Mouse (Mus musculus) hindbrain, postnatal 0 days (tissue): ENCODE results near the gene Rcan1. TPM values are rescaled to one million over a fixed set of nuclear protein-coding genes. Genes with fewer than 3 reads are reported as not detected.
A peak's percentile ranks its signal among the peaks of the same experiment; 100 is the strongest.

ENCODE experiments used
- ATAC-seq: fragments of 200-750 bp; cut with Nextera tagmentation; 2 replicates; pipeline ENCODE4 v1.8.0; 2017; ENCODE audit warnings: mild to moderate bottlenecking, moderate TSS enrichment, moderate library complexity
- DNase-seq: peaks from one replicate; pipeline ENCODE4 v3.0.0-alpha.2; 2015; ENCODE audit warnings: low spot score
- H3K27ac ChIP-seq: fragments of 300-500 bp; sonication (generic); 2 replicates; pipeline ENCODE4 v1.5.1; 2014; ENCODE audit warnings: mild to moderate bottlenecking
- H3K27me3 ChIP-seq: fragments of 300-500 bp; sonication (generic); 2 replicates; pipeline ENCODE4 v1.6.1; 2014; ENCODE audit warnings: low read length, mixed read lengths; ENCODE audit not compliant: insufficient read depth
- H3K36me3 ChIP-seq: fragments of 300-500 bp; sonication (generic); 2 replicates; pipeline ENCODE4 v1.6.1; 2014; ENCODE audit warnings: low read length, mixed read lengths; ENCODE audit not compliant: insufficient read depth
- H3K4me1 ChIP-seq: fragments of 300-500 bp; sonication (generic); 2 replicates; pipeline ENCODE4 v1.6.1; 2014; ENCODE audit warnings: antibody characterized with exemption, low read length, mixed read lengths; ENCODE audit not compliant: insufficient read depth
- H3K4me2 ChIP-seq: fragments of 300-500 bp; sonication (generic); 2 replicates; pipeline ENCODE4 v1.6.1; 2014; ENCODE audit warnings: low read depth, mild to moderate bottlenecking, low read length, moderate library complexity, mixed read lengths
- H3K4me3 ChIP-seq: fragments of 300-500 bp; sonication (generic); 2 replicates; pipeline ENCODE4 v1.5.1; 2014; ENCODE audit warnings: low read length
- H3K9ac ChIP-seq: fragments of 300-500 bp; sonication (generic); replicated peaks from 2 replicates; pipeline ENCODE4 v1.6.1; 2014; ENCODE audit warnings: mild to moderate bottlenecking, low read length, moderate library complexity, mixed read lengths
- H3K9me3 ChIP-seq: fragments of 300-500 bp; sonication (generic); 2 replicates; pipeline ENCODE4 v1.6.1; 2016; ENCODE audit warnings: low read length, mixed read lengths
- CTCF ChIP-seq: IDR thresholded peaks from 2 replicates; pipeline ENCODE4 v1.5.1; 2016; ENCODE audit warnings: antibody characterized with exemption, control low read depth, low read depth
- WGBS: fragments of 180-500 bp; shearing (Covaris S2); extraction: QIAGEN DNeasy Blood & Tissue Kit; methylation state at CpG from one replicate; pipeline ENCODE4 v1.1.7; 2014; 5-methylcytosine and 5-hydroxymethylcytosine counted together
- polyA plus RNA-seq: library from polyadenylated mRNA; unstranded; fragments of >200 nt; fragmentation: Nextera tagmentation; extraction: Ambion mirVana; gene quantifications from 2 replicates; pipeline ENCODE4 v1.2.1, GENCODE M21; 2015
- total RNA-seq: library from RNA; depleted of rRNA; stranded (reverse); fragments of >200 nt; gene quantifications from 2 replicates; pipeline ENCODE4 v1.2.3, GENCODE M21; 2014

Rcan1 gene
- total and polyA plus RNA-seq, 2 experiments from 2014 or later = 67.4 to 87.1 TPM

DNA sequence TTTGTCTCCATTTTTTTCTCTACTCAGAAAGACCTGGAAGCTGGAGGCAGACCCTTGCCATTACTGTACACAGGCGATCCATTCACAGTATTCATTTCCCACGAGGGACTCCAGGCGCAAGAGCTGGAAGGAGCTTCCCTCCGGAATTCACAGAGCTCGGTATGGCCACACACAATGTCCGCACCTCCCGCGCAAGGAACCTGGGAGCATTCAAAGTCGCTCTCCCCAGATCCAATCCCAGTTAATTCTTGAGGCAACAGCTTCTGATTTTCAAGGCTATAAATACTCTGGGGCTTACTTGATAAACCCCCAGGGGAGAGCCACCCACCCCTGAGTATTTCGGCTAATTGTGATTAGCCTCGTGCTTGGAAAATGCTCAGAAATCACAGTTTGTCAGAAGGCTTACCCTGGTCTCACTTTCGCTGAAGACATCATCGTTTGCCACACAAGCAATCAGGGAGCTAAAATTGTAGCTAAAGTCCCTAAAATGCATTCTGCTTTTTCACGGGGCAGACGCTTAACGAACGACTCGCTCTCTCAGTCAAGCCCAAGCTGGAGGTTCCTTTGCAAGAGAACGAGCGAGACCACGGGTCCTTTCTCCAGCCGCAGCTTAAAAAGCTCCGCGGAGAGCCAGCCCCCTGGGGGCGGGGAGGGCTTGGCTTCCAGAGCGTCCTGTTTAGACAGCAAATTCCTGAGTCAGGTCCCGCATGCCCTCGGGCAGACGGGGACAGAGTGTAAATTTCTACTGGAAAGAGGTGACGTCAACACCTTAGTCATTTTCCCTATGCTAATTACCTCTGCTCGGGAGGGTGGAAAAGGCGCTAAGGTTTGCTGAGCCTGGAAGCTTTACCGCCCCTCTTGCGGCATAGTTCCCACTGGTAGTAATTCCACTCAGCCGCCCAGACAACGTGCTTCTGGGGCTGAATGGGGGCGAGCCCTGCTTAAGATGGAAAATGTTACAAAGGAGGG, 70.9 kb downstream of the Rcan1 start:
- Histone ChIP-seq H3K4me3 (peak overlapping the region; percentile 36), H3K9me3 (no peaks in the 10 kb centered on the region), H3K27ac (peak overlapping the region; percentile 73), H3K4me2 (peak overlapping the region; percentile 81), H3K36me3 (peaks cover 13% of the 10 kb centered on the region), H3K9ac (peak overlapping the region; percentile 51), H3K4me1 (peaks cover 5% of the 10 kb centered on the region; the same call in 1 of the 2 replicates), H3K27me3 (no peaks in the 10 kb centered on the region)
- WGBS = under 1% methylated on average over 37 of the region's 37 CpGs
- TF ChIP-seq CTCF = no peak
- DNase-seq (peak; percentile 86), ATAC-seq (peak; percentile 88)

DNA sequence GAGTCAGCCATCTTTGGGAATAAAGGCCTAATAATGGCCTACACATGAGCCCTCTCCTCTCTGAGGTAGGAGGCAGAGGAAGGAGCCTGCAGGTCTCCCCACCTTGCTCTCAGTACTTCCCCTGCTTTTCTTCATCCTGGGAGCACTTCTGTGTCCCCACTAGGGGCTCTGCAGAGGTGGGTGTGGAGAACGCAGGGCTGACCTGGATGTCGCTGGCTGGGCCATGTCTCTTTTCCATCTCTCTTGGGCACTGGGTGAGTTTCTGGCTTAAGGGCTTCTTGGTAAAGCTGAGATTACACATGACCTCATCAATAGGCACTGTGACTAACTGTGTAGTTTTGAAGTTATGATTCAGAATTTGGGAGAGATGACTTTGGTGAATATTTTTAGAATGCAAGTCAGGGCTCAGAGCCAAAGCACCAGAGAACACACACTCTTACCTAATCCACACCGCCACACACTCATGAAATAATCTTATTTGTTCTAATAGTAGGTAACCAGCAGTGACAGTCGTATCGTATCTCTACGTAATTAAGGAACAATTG, 72.0 kb downstream of the Rcan1 start:
- 64% methylated on average over 6 of the region's 6 CpGs for WGBS
- peak; percentile 32; the same call in 1 of the 2 replicates for TF ChIP-seq CTCF
- DNase-seq = no peak
- no peak overlapping the region for H3K9ac ChIP-seq
- no peak overlapping the region for H3K27ac ChIP-seq
- H3K4me1 ChIP-seq = peaks cover 5% of the 10 kb centered on the region; the same call in 1 of the 2 replicates
- no peak overlapping the region for H3K4me3 ChIP-seq
- H3K36me3 ChIP-seq = peaks cover 13% of the 10 kb centered on the region
- H3K27me3 ChIP-seq = no peaks in the 10 kb centered on the region
- no peak for ATAC-seq
- H3K9me3 ChIP-seq = no peaks in the 10 kb centered on the region
- H3K4me2 ChIP-seq = peak overlapping the region; percentile 81

DNA sequence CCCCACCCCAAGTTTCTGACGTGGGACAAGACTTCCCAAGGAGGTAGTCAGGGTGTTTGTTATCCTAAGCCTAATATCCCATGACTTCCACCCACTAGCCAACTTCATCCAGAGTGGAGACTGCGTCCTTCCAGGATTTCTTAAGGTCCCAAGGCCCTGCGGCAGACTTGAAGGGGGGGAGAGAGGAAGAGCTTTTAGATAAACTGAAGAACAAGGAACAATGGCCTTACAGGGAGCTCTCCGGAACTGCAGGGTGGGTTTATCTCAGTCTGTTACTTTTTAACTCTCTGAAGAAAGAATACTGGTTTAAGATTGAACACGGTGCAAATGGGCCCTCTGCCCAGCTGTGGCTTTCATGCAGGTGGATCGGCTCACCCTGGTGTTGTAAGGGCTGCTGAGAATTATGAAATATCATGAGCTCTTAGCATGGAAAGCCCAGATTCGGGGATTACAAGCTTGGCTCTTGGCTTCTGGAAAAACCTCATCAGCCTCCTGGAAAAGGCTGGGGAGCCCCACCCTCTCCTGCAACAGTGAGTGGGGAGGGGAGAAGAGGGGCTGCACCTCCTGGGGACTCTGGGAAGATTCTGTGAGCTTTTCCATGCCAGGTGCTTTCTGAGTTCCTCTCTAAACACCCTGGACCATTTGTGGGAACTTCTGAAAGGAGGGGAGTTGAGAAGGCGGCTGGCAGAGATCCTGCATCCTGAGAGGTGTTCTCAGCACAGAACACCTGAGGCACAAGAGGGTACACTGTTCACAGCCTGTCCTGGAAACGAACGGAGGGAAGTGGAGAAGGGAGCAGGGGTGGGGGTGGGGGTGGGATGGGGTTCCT, 72.7 kb downstream of the Rcan1 start:
- no peaks in the 10 kb centered on the region for H3K9me3 ChIP-seq
- no peak overlapping the region for H3K4me3 ChIP-seq
- H3K4me1 ChIP-seq = peaks cover 5% of the 10 kb centered on the region; the same call in 1 of the 2 replicates
- H3K27ac ChIP-seq = no peak overlapping the region
- peaks cover 19% of the 10 kb centered on the region for H3K36me3 ChIP-seq
- H3K9ac ChIP-seq = no peak overlapping the region
- 59% methylated on average over 10 of the region's 10 CpGs for WGBS
- DNase-seq (no peak), ATAC-seq (no peak)
- H3K27me3 ChIP-seq = no peaks in the 10 kb centered on the region
- no peak for TF ChIP-seq CTCF
- H3K4me2 ChIP-seq = no peak overlapping the region

DNA sequence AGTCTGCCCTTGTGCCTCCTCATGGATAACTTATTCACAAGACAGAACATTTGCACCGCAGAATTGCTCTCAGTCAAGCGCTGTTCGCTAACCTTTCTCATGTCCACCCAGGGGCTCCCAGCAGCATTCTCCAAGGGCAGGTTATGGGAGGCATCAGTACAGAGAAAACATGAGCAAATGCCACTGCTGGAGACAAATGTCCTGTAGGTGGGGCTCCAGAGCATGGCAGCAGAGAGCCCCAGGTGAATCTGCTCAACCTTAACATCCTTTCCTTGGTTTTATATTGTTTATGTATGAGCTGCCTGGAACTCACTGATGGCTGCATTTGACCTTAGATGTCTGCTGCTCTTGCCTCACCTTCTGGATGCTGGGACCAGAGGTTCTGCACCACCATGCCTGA, 76.9 kb downstream of the Rcan1 start:
- 99% methylated on average over 3 of the region's 3 CpGs for WGBS

DNA sequence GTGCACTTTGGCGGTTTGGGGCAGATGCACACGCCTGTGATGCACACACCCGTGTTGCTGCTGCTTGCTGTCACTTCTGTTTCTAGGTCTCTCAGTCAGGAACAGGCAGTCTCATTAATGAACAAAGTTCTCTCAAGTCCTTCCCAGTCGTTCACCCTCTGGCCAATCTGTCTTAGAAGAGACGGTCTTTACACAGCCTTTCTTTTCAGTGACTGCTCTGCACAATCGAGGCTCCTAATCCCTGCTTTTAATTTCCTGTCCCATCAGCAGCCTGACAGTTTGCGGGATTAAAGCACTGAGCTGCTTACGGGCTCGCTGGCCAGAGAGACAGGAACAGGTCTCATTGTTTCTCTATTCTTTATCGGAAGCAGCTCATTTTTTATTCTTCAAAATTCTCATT, 83.0 kb downstream of the Rcan1 start:
- Histone ChIP-seq H3K4me2 (no peak overlapping the region), H3K9ac (no peak overlapping the region), H3K9me3 (no peaks in the 10 kb centered on the region), H3K27ac (no peak overlapping the region), H3K4me3 (no peak overlapping the region), H3K27me3 (no peaks in the 10 kb centered on the region), H3K36me3 (peaks cover 3% of the 10 kb centered on the region; the same call in 1 of the 2 replicates), H3K4me1 (peaks cover 3% of the 10 kb centered on the region; the same call in 1 of the 2 replicates)
- DNase-seq = no peak
- ATAC-seq = no peak
- 53% methylated on average over 10 of the region's 10 CpGs for WGBS
- no peak for TF ChIP-seq CTCF

More for the DNA sequence above, 76.9 kb downstream of the Rcan1 start:
- no peaks in the 10 kb centered on the region for H3K4me1 ChIP-seq
- H3K4me3 ChIP-seq = no peak overlapping the region
- H3K9me3 ChIP-seq = no peaks in the 10 kb centered on the region
- no peak overlapping the region for H3K27ac ChIP-seq
- ATAC-seq (no peak), DNase-seq (no peak)
- H3K27me3 ChIP-seq = no peaks in the 10 kb centered on the region
- no peak overlapping the region for H3K9ac ChIP-seq
- TF ChIP-seq CTCF = peak; percentile 36; the same call in 1 of the 2 replicates
- peaks cover 25% of the 10 kb centered on the region for H3K36me3 ChIP-seq
- no peak overlapping the region for H3K4me2 ChIP-seq

DNA sequence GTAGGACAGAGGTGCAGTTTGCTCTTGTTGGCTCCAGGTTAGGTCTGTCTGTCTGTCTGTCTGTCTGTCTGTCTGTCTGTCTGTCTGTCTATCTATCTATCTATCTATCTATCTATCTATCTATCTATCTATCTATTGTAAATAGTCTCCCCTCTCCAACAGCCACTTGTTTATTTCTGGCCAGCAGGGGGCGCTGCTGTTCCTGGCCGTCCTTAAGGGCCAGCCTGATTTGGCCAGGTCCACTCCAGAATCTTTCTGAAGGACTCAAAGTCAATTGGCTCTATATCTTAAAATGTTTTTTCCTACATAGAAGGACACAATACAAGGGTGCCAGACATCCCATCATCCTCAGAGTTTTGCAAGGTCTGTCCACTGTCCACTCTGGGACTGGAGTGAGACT, 85.6 kb downstream of the Rcan1 start:
- Histone ChIP-seq H3K4me2 (no peak overlapping the region), H3K9ac (no peak overlapping the region), H3K27ac (no peak overlapping the region), H3K4me3 (no peak overlapping the region), H3K4me1 (peaks cover 5% of the 10 kb centered on the region; the same call in 1 of the 2 replicates), H3K9me3 (no peaks in the 10 kb centered on the region), H3K27me3 (no peaks in the 10 kb centered on the region), H3K36me3 (no peaks in the 10 kb centered on the region)
- DNase-seq = peak; percentile 64
- WGBS = 3% methylated on average over 2 of the region's 2 CpGs
- TF ChIP-seq CTCF = peak; percentile 79
- ATAC-seq = no peak
